Mouse (Mus musculus) hindbrain, embryonic 11.5 days (tissue): ENCODE measurements at regions not wholly inside any gene's neighbourhood (a gene's known extent, or its start where the extent isn't known, plus 50 kb on each side); places are given as distances from the start of the nearest gene placed in this dataset.
A peak's percentile ranks its signal among the peaks of the same experiment; 100 is the strongest.

Experiments used
- ATAC-seq: fragments of 200-750 bp; cut with Nextera tagmentation; 2 replicates; pipeline ENCODE4 v1.8.0; 2017; ENCODE audit warnings: mild to moderate bottlenecking, moderate TSS enrichment, moderate library complexity; ENCODE audit not compliant: low FRiP score
- DNase-seq: peaks from one replicate; pipeline ENCODE4 v3.0.0-alpha.2; 2015; ENCODE audit warnings: low spot score
- H3K27ac ChIP-seq: fragments of 300-500 bp; sonication (generic); 2 replicates; pipeline ENCODE4 v1.5.1; 2014; ENCODE audit warnings: mild to moderate bottlenecking, low read depth, low read length
- H3K27me3 ChIP-seq: fragments of 300-500 bp; sonication (generic); 2 replicates; pipeline ENCODE4 v1.6.1; 2014; ENCODE audit warnings: mild to moderate bottlenecking, low read length, moderate library complexity, mixed read lengths; ENCODE audit not compliant: control insufficient read depth, insufficient read depth
- H3K36me3 ChIP-seq: fragments of 300-500 bp; sonication (generic); 2 replicates; pipeline ENCODE4 v1.6.1; 2014; ENCODE audit warnings: mild to moderate bottlenecking, low read length, moderate library complexity, mixed read lengths; ENCODE audit not compliant: control insufficient read depth, insufficient read depth
- H3K4me1 ChIP-seq: fragments of 300-500 bp; sonication (generic); replicated peaks from 2 replicates; pipeline ENCODE4 v1.6.1; 2014; ENCODE audit warnings: low read length, mixed read lengths; ENCODE audit not compliant: control insufficient read depth, insufficient read depth
- H3K4me2 ChIP-seq: fragments of 300-500 bp; sonication (generic); replicated peaks from 2 replicates; pipeline ENCODE4 v1.6.1; 2014; ENCODE audit warnings: mild to moderate bottlenecking, low read depth, low read length
- H3K4me3 ChIP-seq: fragments of 300-500 bp; sonication (generic); 2 replicates; pipeline ENCODE4 v1.5.1; 2014; ENCODE audit warnings: low read depth, low read length
- H3K9ac ChIP-seq: fragments of 300-500 bp; sonication (generic); 2 replicates; pipeline ENCODE4 v1.6.1; 2014; ENCODE audit warnings: low read depth, low read length
- H3K9me3 ChIP-seq: fragments of 300-500 bp; sonication (generic); 2 replicates; pipeline ENCODE4 v1.6.1; 2016; ENCODE audit warnings: low read length; ENCODE audit not compliant: control insufficient read depth
- WGBS: fragments of 180-500 bp; shearing (Covaris S2); extraction: QIAGEN DNeasy Blood & Tissue Kit; methylation state at CpG from one replicate; pipeline ENCODE4 v1.1.7; 2014; 5-methylcytosine and 5-hydroxymethylcytosine counted together

DNA sequence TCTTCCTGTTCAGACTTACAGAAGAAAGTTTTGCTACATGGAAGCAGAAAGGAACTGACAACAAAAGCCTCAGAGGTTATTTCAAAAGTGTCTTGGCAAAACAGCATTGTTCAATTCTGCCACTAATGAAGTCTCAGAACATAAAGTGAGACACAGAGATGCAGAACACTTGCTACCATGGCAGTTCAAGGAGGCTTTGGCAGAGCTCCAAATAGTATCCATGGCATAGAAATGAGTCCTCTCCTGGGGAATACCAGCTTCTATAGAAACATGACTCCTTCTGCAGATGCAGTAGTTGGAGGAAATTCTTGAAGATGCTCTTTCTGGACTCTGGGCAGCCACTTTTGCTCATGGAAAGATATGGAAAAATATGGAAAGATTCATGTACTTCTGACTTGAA is 322.9 kb upstream of the Castor2 start:
- Histone ChIP-seq H3K27ac (no peak overlapping the region), H3K9me3 (no peaks in the 10 kb centered on the region), H3K27me3 (no peaks in the 10 kb centered on the region), H3K4me1 (no peaks in the 10 kb centered on the region), H3K36me3 (no peaks in the 10 kb centered on the region), H3K9ac (no peak overlapping the region), H3K4me2 (no peak overlapping the region), H3K4me3 (no peak overlapping the region)
- ATAC-seq (no peak), DNase-seq (no peak)

DNA sequence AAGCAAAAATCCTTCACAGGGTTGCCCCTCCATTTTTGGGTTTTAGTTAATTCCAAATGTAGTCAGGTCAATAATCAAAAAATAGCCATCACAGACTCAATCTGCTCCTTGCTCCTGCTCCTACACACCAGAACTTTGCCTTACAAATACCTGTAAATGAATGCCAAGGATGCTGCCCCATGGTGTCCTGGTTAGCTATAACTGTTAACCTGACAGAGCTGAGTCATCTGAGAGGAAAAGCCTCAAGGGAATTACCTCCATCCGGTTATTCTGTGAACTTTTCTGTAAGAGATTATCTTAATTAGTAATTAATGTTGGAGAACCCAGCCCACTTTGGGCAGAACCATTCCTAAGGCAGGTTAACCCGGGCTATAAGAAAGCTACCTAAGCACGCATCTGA is 325.4 kb upstream of the Castor2 start:
- H3K27ac ChIP-seq = no peak overlapping the region
- ATAC-seq (no peak), DNase-seq (no peak)
- H3K4me1 ChIP-seq = no peaks in the 10 kb centered on the region
- no peaks in the 10 kb centered on the region for H3K36me3 ChIP-seq
- WGBS = 86% methylated on average over 3 of the region's 3 CpGs
- H3K4me3 ChIP-seq = no peak overlapping the region
- H3K27me3 ChIP-seq = no peaks in the 10 kb centered on the region
- no peak overlapping the region for H3K9ac ChIP-seq
- no peak overlapping the region for H3K4me2 ChIP-seq
- H3K9me3 ChIP-seq = no peaks in the 10 kb centered on the region

DNA sequence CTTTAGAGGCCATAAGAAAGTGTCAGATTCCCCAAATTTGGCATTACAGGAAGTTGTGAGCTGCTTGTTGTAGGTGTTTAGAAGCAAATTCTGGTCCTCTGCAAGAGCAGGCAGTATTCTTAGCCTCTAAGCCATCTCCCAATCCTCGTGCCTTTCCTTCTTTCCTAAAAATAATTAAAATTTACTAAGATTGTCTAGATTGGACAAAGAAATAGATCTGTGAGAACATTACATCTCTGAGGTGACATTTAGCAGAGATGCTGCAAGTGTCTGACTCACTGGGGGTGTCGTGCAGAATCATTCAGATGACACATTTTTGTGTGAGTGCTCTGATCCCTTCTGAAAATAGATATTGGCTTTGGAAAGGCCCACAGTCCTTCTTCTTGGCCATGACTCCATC is 330.7 kb upstream of the Castor2 start:
- no peak overlapping the region for H3K4me2 ChIP-seq

DNA sequence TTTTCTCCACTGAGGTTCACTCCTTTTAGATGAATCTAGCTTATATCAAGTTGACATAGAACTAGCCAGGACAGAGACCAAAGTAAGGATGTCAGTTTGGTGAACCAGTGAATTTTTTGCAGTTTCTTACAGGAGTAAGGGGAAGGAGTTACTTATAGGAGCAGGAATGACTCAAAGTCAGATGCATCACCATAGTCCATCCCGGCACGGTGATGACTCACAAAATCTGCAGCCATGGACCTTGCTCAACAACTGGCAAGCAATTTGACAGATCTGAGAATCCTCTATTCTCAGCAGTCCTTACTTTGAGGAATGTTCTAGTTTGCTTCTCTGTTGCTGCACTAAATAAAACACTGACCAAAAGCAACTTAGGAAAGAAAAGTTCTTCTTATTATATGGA is 341.7 kb upstream of the Castor2 start:
- no peak overlapping the region for H3K4me2 ChIP-seq
- no peaks in the 10 kb centered on the region for H3K4me1 ChIP-seq
- H3K4me3 ChIP-seq = no peak overlapping the region
- no peaks in the 10 kb centered on the region for H3K27me3 ChIP-seq
- no peaks in the 10 kb centered on the region for H3K36me3 ChIP-seq
- no peaks in the 10 kb centered on the region for H3K9me3 ChIP-seq
- DNase-seq (no peak), ATAC-seq (no peak)
- no peak overlapping the region for H3K9ac ChIP-seq
- no peak overlapping the region for H3K27ac ChIP-seq
- WGBS = 95% methylated on average over 2 of the region's 2 CpGs

More for the DNA sequence above, 330.7 kb upstream of the Castor2 start:
- WGBS = 78% methylated on average over 2 of the region's 2 CpGs
- H3K27me3 ChIP-seq = no peaks in the 10 kb centered on the region
- ATAC-seq = no peak
- H3K27ac ChIP-seq = no peak overlapping the region
- no peak overlapping the region for H3K4me3 ChIP-seq
- DNase-seq = no peak
- H3K9me3 ChIP-seq = no peaks in the 10 kb centered on the region
- H3K4me1 ChIP-seq = no peaks in the 10 kb centered on the region
- H3K36me3 ChIP-seq = no peaks in the 10 kb centered on the region
- no peak overlapping the region for H3K9ac ChIP-seq

DNA sequence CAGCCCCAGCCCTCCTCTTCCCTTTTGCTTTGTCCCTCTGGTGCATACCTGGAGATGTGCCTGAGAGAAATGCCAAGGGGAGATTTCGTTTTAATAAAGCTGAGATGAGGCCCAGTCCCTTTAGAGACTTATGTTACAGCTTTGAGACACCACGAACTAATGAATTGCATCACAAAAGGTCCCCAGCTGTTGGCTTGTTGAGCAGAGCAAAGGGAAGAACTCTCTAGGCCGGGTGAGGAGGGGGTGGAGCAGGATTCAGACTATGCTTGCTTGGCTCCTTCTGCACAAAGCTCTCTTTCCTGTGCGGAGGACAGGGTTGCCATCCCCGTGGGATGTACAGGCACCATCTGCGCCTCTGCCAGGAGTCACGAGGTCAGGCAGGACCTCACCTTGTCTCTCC is 345.3 kb upstream of the Castor2 start:
- ATAC-seq = no peak
- peak; percentile 16 for DNase-seq
- no peak overlapping the region for H3K4me3 ChIP-seq
- no peak overlapping the region for H3K9ac ChIP-seq
- H3K4me1 ChIP-seq = no peaks in the 10 kb centered on the region
- no peak overlapping the region for H3K4me2 ChIP-seq
- no peaks in the 10 kb centered on the region for H3K36me3 ChIP-seq
- no peak overlapping the region for H3K27ac ChIP-seq
- H3K27me3 ChIP-seq = no peaks in the 10 kb centered on the region
- 15% methylated on average over 7 of the region's 7 CpGs for WGBS
- H3K9me3 ChIP-seq = no peaks in the 10 kb centered on the region

DNA sequence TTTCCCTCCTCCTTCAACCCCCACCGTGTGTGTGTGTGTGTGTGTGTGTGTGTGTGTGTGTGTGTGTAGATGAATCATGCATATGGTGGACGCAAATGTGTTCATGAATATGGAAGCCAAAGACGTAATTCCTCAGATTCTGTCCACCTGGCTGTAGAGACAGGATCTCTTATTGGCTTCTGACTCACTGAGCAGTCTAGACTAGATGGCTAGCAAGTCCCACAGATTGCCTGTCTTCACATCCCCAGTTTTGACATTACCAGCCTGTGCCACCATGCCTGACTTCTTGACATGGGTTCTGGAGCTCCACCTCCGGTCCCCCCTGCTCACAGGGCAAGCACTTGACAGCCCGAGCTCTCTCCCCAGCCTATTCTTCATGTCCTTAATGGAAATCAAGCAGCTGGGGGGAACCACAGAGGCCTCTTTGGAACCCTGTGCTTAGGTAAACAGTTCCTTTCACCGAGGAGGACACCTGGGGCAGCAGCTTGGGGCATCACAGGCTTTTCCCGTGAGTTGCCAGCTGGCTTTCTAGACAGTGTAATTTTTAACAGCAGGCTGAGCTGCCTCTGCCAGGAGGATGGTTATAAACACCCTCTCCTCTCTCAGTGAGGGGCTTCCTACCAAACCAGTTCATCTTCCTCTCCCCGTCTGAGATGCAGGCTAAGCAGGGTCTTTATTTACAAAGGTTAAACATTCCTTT is 345.9 kb upstream of the Castor2 start:
- Histone ChIP-seq H3K27me3 (no peaks in the 10 kb centered on the region), H3K27ac (no peak overlapping the region), H3K4me2 (no peak overlapping the region), H3K4me1 (no peaks in the 10 kb centered on the region), H3K36me3 (no peaks in the 10 kb centered on the region), H3K4me3 (no peak overlapping the region), H3K9me3 (no peaks in the 10 kb centered on the region), H3K9ac (no peak overlapping the region)
- WGBS = 29% methylated on average over 8 of the region's 8 CpGs
- ATAC-seq = no peak
- DNase-seq = no peak

DNA sequence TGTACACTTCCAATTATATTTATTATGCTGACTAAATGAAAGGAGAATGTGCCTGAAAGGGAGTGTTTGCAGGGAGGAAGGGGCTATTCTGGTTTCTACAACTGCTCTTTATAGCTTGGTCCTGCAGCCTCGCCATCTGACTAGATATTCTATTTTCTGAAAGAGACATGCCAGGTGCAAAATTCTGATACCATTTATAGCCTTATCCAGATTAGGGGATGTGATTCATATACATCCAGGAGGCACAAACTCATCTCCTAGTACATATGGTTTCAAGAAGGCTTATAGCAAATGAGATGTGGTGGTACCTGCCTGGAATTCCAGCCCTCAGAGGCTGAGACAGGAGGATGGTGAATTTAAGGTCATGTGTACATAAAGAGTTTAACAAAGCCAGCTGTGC is 352.6 kb upstream of the Castor2 start:
- no peak for ATAC-seq
- H3K4me1 ChIP-seq = no peaks in the 10 kb centered on the region
- 84% methylated on average over 1 of the region's 1 CpGs for WGBS
- H3K9ac ChIP-seq = no peak overlapping the region
- no peaks in the 10 kb centered on the region for H3K27me3 ChIP-seq
- H3K9me3 ChIP-seq = no peaks in the 10 kb centered on the region
- H3K27ac ChIP-seq = no peak overlapping the region
- no peak overlapping the region for H3K4me3 ChIP-seq
- H3K4me2 ChIP-seq = no peak overlapping the region
- no peak for DNase-seq
- H3K36me3 ChIP-seq = no peaks in the 10 kb centered on the region

DNA sequence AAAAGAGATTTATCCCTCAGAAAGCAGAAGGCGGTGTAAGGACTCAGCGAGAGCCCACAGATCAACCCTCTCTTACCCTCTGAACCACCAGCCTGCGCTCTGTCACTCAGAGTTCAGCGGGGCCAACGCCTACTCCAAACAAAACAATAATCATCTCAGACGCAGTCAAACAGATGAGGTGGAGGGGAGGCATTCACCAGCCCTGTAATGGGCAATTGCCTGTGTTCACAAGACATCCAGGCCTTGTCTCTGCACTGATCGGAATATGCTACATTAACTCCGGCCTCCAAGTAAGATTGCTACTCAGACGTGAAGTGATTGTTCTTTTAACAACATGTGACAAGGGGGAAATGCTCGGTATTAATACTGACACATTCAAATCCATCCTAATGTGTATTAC is 353.1 kb upstream of the Castor2 start:
- Histone ChIP-seq H3K9ac (no peak overlapping the region), H3K4me2 (no peak overlapping the region), H3K4me1 (no peaks in the 10 kb centered on the region), H3K4me3 (no peak overlapping the region), H3K9me3 (no peaks in the 10 kb centered on the region), H3K36me3 (no peaks in the 10 kb centered on the region), H3K27me3 (no peaks in the 10 kb centered on the region), H3K27ac (no peak overlapping the region)
- ATAC-seq (no peak), DNase-seq (peak; percentile 10)
- 66% methylated on average over 10 of the region's 10 CpGs for WGBS

DNA sequence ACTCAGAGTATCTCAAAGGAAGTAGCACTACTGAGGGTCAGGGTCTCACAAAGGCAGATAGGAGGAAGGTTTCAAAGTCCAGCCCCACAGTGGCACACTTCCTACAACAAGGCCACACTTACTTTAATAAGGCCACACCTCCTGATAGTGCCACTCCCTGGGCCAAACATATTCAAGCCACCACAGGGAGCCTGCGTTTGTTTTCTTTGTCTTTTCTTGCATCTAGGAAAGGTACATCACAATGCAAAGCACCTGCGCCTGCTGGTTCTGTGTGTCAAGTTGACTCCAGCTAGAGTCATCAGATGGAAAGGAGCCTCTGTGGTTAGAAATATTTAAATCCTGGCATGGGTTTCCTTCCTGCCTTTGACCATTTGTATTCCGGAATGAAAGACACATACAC is 355.4 kb upstream of the Castor2 start:
- H3K9ac ChIP-seq = no peak overlapping the region
- no peaks in the 10 kb centered on the region for H3K4me1 ChIP-seq
- DNase-seq (no peak), ATAC-seq (no peak)
- no peak overlapping the region for H3K4me3 ChIP-seq
- no peaks in the 10 kb centered on the region for H3K36me3 ChIP-seq
- H3K27ac ChIP-seq = no peak overlapping the region
- no peaks in the 10 kb centered on the region for H3K9me3 ChIP-seq
- WGBS = 88% methylated on average over 3 of the region's 3 CpGs
- no peak overlapping the region for H3K4me2 ChIP-seq
- H3K27me3 ChIP-seq = no peaks in the 10 kb centered on the region
